Mouse (Mus musculus) kidney, embryonic 15.5 days (tissue): ENCODE measurements around the gene Hic2. TPM values are rescaled to one million over a fixed set of nuclear protein-coding genes. Genes with fewer than 3 reads are reported as not detected.
"Not testable (repeated sequence)": the region's sequence is repeated elsewhere in the genome, so short reads cannot be mapped to it uniquely, and the experiment has no call there.

ENCODE experiments used
- ATAC-seq: fragments of 200-750 bp; cut with Nextera tagmentation; replicated peaks from 2 replicates; pipeline ENCODE4 v1.8.0; 2017; ENCODE audit warnings: moderate TSS enrichment; ENCODE audit not compliant: low FRiP score
- H3K27ac ChIP-seq: fragments of 300-500 bp; sonication (generic); 2 replicates; pipeline ENCODE4 v1.5.1; 2015; ENCODE audit warnings: mild to moderate bottlenecking, inconsistent platforms
- H3K27me3 ChIP-seq: fragments of 300-500 bp; sonication (generic); 2 replicates; pipeline ENCODE4 v1.6.1; 2015; ENCODE audit warnings: inconsistent platforms
- H3K36me3 ChIP-seq: fragments of 300-500 bp; sonication (generic); 2 replicates; pipeline ENCODE4 v1.6.1; 2015; ENCODE audit warnings: inconsistent platforms
- H3K4me1 ChIP-seq: fragments of 300-500 bp; sonication (generic); 2 replicates; pipeline ENCODE4 v1.6.1; 2015; ENCODE audit warnings: inconsistent platforms
- H3K4me2 ChIP-seq: fragments of 300-500 bp; sonication (generic); 2 replicates; pipeline ENCODE4 v1.6.1; 2015; ENCODE audit warnings: moderate library complexity, mild to moderate bottlenecking, inconsistent platforms
- H3K4me3 ChIP-seq: fragments of 300-500 bp; sonication (generic); replicated peaks from 2 replicates; pipeline ENCODE4 v1.5.1; 2015; ENCODE audit warnings: mild to moderate bottlenecking, inconsistent platforms
- H3K9ac ChIP-seq: fragments of 300-500 bp; sonication (generic); 2 replicates; pipeline ENCODE4 v1.6.1; 2015; ENCODE audit warnings: mild to moderate bottlenecking, inconsistent platforms
- H3K9me3 ChIP-seq: fragments of 300-500 bp; sonication (generic); replicated peaks from 2 replicates; pipeline ENCODE4 v1.6.1; 2016; ENCODE audit warnings: inconsistent platforms
- WGBS: fragments of 180-500 bp; shearing (Covaris S2); methylation state at CpG from one replicate; pipeline ENCODE4 v1.1.7; 2015; ENCODE audit warnings: mixed read lengths; 5-methylcytosine and 5-hydroxymethylcytosine counted together
- polyA plus RNA-seq: library from polyadenylated mRNA; unstranded; fragments of >200 nt; fragmentation: Nextera tagmentation; extraction: Ambion mirVana; gene quantifications from 2 replicates; pipeline ENCODE4 v1.2.1, GENCODE M21; 2015

Hic2 gene
- polyA plus RNA-seq, 1 experiment from 2014 or later, result 4.8 TPM

- H3K4me1 ChIP-seq, result peaks cover 23% of the 10 kb centered on the region
- peak overlapping the region; percentile 92 for H3K4me2 ChIP-seq
- peak overlapping the region; percentile 27; the same call in 1 of the 2 replicates for H3K9ac ChIP-seq
- peaks cover 48% of the 10 kb centered on the region for H3K27me3 ChIP-seq
- H3K27ac ChIP-seq, result no peak overlapping the region
- peak overlapping the region; percentile 52 for H3K4me3 ChIP-seq
- H3K36me3 ChIP-seq, result no peaks in the 10 kb centered on the region
- peak; percentile 78 for ATAC-seq
- 7% methylated on average over 48 of the region's 48 CpGs for WGBS
- H3K9me3 ChIP-seq, result no peaks in the 10 kb centered on the region
Measured at GRCm38 (mm10) chr16:17209981-17210838, 23.2 kb upstream of the Hic2 start.

- Histone ChIP-seq H3K9ac (no peak overlapping the region), H3K36me3 (no peaks in the 10 kb centered on the region), H3K4me3 (no peak overlapping the region), H3K9me3 (no peaks in the 10 kb centered on the region), H3K4me2 (no peak overlapping the region), H3K27me3 (peaks cover 3% of the 10 kb centered on the region; the same call in 1 of the 2 replicates), H3K4me1 (peaks cover 6% of the 10 kb centered on the region; the same call in 1 of the 2 replicates), H3K27ac (no peak overlapping the region)
- ATAC-seq, result no peak
- 56% methylated on average over 8 of the region's 8 CpGs for WGBS
Measured at GRCm38 (mm10) chr16:17216934-17217633, 16.3 kb upstream of the Hic2 start.

DNA sequence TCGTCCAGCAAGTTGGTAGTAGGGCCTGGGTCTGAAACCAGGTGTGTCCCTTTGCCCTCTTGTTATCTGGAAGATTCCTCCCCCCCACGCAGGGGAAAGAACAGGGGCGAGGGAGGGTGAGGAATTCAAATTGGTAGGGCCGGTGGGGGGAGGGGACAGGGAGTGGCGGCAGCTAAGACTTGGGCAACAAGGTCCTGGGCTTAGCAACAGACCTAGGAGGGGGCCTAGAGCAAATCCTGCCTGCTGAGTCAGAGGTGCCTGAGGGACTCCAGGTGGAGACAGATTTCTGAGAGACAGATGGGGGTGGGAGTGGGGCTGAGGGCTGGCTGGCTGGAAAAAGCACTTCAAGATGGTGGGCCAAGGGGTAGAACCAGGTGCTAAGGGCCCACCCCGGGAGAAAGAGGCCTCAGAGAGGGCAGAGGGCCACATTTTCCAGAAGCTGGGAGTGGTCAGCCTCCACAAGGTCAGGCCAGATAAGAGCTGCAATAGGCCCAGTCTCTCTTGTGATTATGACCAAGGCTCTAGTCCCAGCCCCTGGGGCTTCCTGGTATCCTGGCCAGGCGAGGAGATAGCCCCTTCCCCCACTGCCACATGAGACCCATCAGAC is 13.1 kb upstream of the Hic2 start:
- no peak for ATAC-seq

GRCm38 (mm10) chr16:17222197-17222596 is 11.2 kb upstream of the Hic2 start:
- 33% methylated on average over 25 of the region's 25 CpGs for whole genome bisulfite sequencing
- H3K27me3 ChIP-seq, result no peaks in the 10 kb centered on the region
- peaks cover 6% of the 10 kb centered on the region; the same call in 1 of the 2 replicates for H3K4me1 ChIP-seq
- no peak overlapping the region for H3K9ac ChIP-seq
- H3K4me2 ChIP-seq, result no peak overlapping the region
- no peak overlapping the region for H3K4me3 ChIP-seq
- no peaks in the 10 kb centered on the region for H3K36me3 ChIP-seq
- no peak overlapping the region for H3K27ac ChIP-seq
- H3K9me3 ChIP-seq, result no peaks in the 10 kb centered on the region
- peak; percentile 100 for ATAC-seq

More for the DNA sequence above, 13.1 kb upstream of the Hic2 start:
- no peak overlapping the region for H3K4me3 ChIP-seq
- peaks cover 6% of the 10 kb centered on the region; the same call in 1 of the 2 replicates for H3K4me1 ChIP-seq
- WGBS, result 42% methylated on average over 7 of the region's 7 CpGs
- no peaks in the 10 kb centered on the region for H3K27me3 ChIP-seq
- H3K9ac ChIP-seq, result no peak overlapping the region
- H3K4me2 ChIP-seq, result no peak overlapping the region
- H3K9me3 ChIP-seq, result no peaks in the 10 kb centered on the region
- H3K36me3 ChIP-seq, result no peaks in the 10 kb centered on the region
- no peak overlapping the region for H3K27ac ChIP-seq

DNA sequence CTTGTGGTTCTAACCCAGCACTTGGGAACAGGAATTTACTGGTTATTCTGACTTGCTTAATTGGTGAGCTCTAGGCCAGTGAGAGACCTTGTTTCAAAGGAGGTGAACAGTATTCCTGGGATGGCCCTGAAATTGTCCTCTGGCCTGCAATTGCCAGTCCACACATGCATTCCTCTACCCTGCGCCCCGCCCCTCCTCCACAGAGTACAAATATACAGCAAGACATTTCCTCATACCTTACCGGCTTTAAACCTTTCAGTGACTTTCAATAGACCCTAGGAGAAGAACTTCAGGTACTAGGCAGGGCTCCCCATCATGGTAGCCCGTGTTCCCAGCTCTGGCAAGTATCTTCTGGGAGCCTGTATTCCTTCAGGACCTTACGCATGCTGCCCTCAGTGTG is 7.8 kb upstream of the Hic2 start:
- Histone ChIP-seq H3K4me3 (no peak overlapping the region), H3K9ac (no peak overlapping the region), H3K27ac (no peak overlapping the region), H3K4me2 (no peak overlapping the region), H3K9me3 (no peaks in the 10 kb centered on the region), H3K4me1 (no peaks in the 10 kb centered on the region), H3K36me3 (no peaks in the 10 kb centered on the region), H3K27me3 (no peaks in the 10 kb centered on the region; the same call in 1 of the 2 replicates)
- 87% methylated on average over 5 of the region's 5 CpGs for WGBS
- no peak for ATAC-seq

DNA sequence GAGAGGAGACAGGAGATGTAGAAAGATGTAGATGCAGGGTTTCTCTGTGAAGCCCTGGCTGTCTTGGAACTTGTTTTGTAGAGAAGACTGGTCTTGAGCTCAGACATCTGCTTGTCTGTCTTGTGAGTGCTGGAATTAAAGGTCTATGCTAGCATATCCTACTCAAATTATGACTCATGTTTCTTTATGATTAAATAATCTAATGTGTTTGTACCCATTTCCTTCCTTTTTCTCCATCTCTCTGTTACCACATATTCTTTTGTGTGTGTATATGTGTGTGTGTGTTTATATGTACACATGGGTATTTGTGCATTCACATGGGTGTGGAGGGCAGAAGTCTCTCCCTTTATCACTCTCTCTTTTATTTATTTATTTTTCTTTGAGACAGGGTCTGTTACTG is 6.9 kb upstream of the Hic2 start:
- no peak for ATAC-seq
- H3K4me2 ChIP-seq, result no peak overlapping the region

DNA sequence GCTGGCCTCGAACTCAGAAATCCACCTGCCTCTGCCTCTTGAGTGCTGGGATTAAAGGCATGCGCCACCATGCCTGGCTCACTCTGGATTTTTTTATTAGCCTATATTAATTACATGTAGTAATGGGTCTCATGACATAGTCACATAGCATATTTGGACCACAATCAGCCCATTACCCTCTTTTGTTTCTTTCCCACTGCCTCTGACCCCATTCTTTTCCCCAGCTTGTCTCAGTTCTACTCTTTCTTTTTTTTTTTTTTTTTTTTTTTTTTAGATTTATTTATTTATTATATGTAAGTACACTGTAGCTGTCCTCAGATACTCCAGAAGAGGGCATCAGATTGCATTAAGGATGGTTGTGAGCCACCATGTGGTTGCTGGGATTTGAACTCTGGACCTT is 1.8 kb upstream of the Hic2 start:
- 90% methylated on average over 2 of the region's 2 CpGs for WGBS
- H3K9ac ChIP-seq, H3K9me3 ChIP-seq, H3K27ac ChIP-seq, H3K27me3 ChIP-seq, H3K4me2 ChIP-seq, H3K36me3 ChIP-seq, H3K4me3 ChIP-seq, ATAC-seq: not testable (repeated sequence)
- H3K4me1 ChIP-seq, result peaks cover 32% of the 10 kb centered on the region

More for the DNA sequence above, 6.9 kb upstream of the Hic2 start:
- Histone ChIP-seq H3K9me3 (no peaks in the 10 kb centered on the region), H3K27me3 (no peaks in the 10 kb centered on the region; the same call in 1 of the 2 replicates), H3K4me1 (no peaks in the 10 kb centered on the region), H3K4me3 (no peak overlapping the region), H3K9ac (no peak overlapping the region), H3K27ac (no peak overlapping the region), H3K36me3 (no peaks in the 10 kb centered on the region)

GRCm38 (mm10) chr16:17233702-17234498 is 528 bp downstream of the Hic2 start:
- H3K4me3 ChIP-seq, result peak overlapping the region; percentile 91
- no peaks in the 10 kb centered on the region for H3K27me3 ChIP-seq
- H3K9me3 ChIP-seq, result no peaks in the 10 kb centered on the region
- under 1% methylated on average over 61 of the region's 62 CpGs for WGBS
- peak overlapping the region; percentile 90 for H3K27ac ChIP-seq
- H3K4me1 ChIP-seq, result peaks cover 43% of the 10 kb centered on the region
- H3K36me3 ChIP-seq, result no peaks in the 10 kb centered on the region
- H3K9ac ChIP-seq, result peak overlapping the region; percentile 91
- H3K4me2 ChIP-seq, result peak overlapping the region; percentile 92
- ATAC-seq, result peak; percentile 68

GRCm38 (mm10) chr16:17234499-17234895 is 1.1 kb downstream of the Hic2 start:
- no peaks in the 10 kb centered on the region for H3K9me3 ChIP-seq
- peak overlapping the region; percentile 91 for H3K9ac ChIP-seq
- H3K4me2 ChIP-seq, result peak overlapping the region; percentile 92
- H3K27me3 ChIP-seq, result no peaks in the 10 kb centered on the region
- WGBS, result 3% methylated on average over 12 of the region's 12 CpGs
- no peak for ATAC-seq
- peak overlapping the region; percentile 90 for H3K27ac ChIP-seq
- H3K4me3 ChIP-seq, result peak overlapping the region; percentile 91
- H3K4me1 ChIP-seq, result peaks cover 49% of the 10 kb centered on the region
- no peaks in the 10 kb centered on the region for H3K36me3 ChIP-seq

DNA sequence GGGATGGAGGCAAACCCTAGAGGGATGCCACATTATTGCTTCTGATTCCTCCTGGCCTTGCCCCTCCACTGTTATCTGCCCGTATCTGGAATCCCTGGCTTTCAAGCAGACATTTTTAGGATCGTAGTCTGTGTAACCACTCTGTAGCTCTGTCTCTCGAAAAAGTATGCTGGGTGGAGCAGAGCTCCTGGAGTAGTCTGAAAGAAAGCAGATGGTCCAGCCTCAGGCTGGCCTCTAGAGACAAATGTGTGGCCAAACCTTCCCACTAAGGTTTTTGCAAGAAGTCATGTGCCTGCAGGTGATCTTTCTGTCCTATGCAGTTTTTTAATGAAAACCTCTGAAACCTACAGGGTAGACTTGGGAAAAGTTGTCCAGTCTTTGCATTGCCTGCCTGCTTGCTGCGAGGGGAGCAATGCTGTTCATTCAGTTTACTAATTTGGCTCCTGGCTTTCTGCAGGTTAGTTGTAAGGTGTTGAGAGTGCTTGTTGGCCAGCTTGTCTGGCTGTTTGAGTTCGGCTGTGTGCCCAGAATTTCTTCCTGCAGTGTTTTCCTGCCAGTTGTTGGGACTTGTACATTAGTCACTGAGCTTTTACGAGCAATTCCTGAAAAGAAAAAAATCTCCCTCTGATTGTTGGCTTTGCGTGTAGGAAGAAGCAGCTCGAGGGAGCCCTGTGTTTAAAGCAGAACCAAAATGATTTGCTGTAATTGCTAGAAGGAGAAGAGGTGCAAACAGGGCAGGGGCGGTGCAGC is 1.7 kb downstream of the Hic2 start:
- WGBS, result 29% methylated on average over 9 of the region's 9 CpGs
- peak overlapping the region; percentile 52 for H3K27ac ChIP-seq
- no peak for ATAC-seq

GRCm38 (mm10) chr16:17237634-17238033 is 4.3 kb downstream of the Hic2 start:
- no peak overlapping the region for H3K4me3 ChIP-seq
- WGBS, result 78% methylated on average over 3 of the region's 3 CpGs
- H3K27me3 ChIP-seq, result no peaks in the 10 kb centered on the region
- H3K9ac ChIP-seq, result no peak overlapping the region
- peaks cover 58% of the 10 kb centered on the region for H3K4me1 ChIP-seq
- H3K36me3 ChIP-seq, result no peaks in the 10 kb centered on the region
- H3K9me3 ChIP-seq, result no peaks in the 10 kb centered on the region
- no peak for ATAC-seq
- H3K4me2 ChIP-seq, result no peak overlapping the region
- H3K27ac ChIP-seq, result no peak overlapping the region

More for the DNA sequence above, 1.7 kb downstream of the Hic2 start:
- Histone ChIP-seq H3K36me3 (no peaks in the 10 kb centered on the region), H3K4me2 (peak overlapping the region; percentile 92), H3K9me3 (no peaks in the 10 kb centered on the region), H3K4me1 (peaks cover 53% of the 10 kb centered on the region), H3K9ac (peak overlapping the region; percentile 91), H3K4me3 (peak overlapping the region; percentile 91), H3K27me3 (no peaks in the 10 kb centered on the region)
